Mouse (Mus musculus) lung, embryonic 14.5 days (tissue): ENCODE results near the gene Ube2m. TPM values are rescaled to one million over a fixed set of nuclear protein-coding genes. Genes with fewer than 3 reads are reported as not detected.

ENCODE experiments used
- ATAC-seq: fragments of 200-750 bp; cut with Nextera tagmentation; 2 replicates; pipeline ENCODE4 v1.8.0; 2017; ENCODE audit warnings: mild to moderate bottlenecking, moderate TSS enrichment, moderate library complexity; ENCODE audit not compliant: insufficient read depth
- DNase-seq: peaks from one replicate; pipeline ENCODE4 v3.0.0-alpha.2; 2015
- H3K27ac ChIP-seq: fragments of 300-500 bp; sonication (generic); 2 replicates; pipeline ENCODE4 v1.5.1; 2014; ENCODE audit warnings: low read depth, mild to moderate bottlenecking, moderate library complexity
- H3K27me3 ChIP-seq: fragments of 300-500 bp; sonication (generic); 2 replicates; pipeline ENCODE4 v1.6.1; 2014; ENCODE audit warnings: low read length, control low read depth; ENCODE audit not compliant: insufficient read depth
- H3K36me3 ChIP-seq: fragments of 300-500 bp; sonication (generic); 2 replicates; pipeline ENCODE4 v1.6.1; 2014; ENCODE audit warnings: control low read depth; ENCODE audit not compliant: insufficient read depth
- H3K4me1 ChIP-seq: fragments of 300-500 bp; sonication (generic); 2 replicates; pipeline ENCODE4 v1.6.1; 2014; ENCODE audit warnings: antibody characterized with exemption, control low read depth; ENCODE audit not compliant: insufficient read depth
- H3K4me2 ChIP-seq: fragments of 300-500 bp; sonication (generic); 2 replicates; pipeline ENCODE4 v1.6.1; 2014; ENCODE audit warnings: mild to moderate bottlenecking
- H3K4me3 ChIP-seq: fragments of 300-500 bp; sonication (generic); 2 replicates; pipeline ENCODE4 v1.5.1; 2014; ENCODE audit warnings: low read depth, low read length
- H3K9ac ChIP-seq: fragments of 300-500 bp; sonication (generic); 2 replicates; pipeline ENCODE4 v1.6.1; 2014
- H3K9me3 ChIP-seq: fragments of 300-500 bp; sonication (generic); 2 replicates; pipeline ENCODE4 v1.6.1; 2016; ENCODE audit warnings: low read depth, low read length, control low read depth
- CTCF ChIP-seq: IDR thresholded peaks from 2 replicates; pipeline ENCODE4 v1.5.1; 2016; ENCODE audit warnings: antibody characterized with exemption, low read depth
- WGBS: fragments of 180-500 bp; shearing (Covaris S2); extraction: QIAGEN DNeasy Blood & Tissue Kit; methylation state at CpG from one replicate; pipeline ENCODE4 v1.1.7; 2014; 5-methylcytosine and 5-hydroxymethylcytosine counted together
- polyA plus RNA-seq: library from polyadenylated mRNA; unstranded; fragments of >200 nt; fragmentation: Nextera tagmentation; extraction: Ambion mirVana; gene quantifications from 2 replicates; pipeline ENCODE4 v1.2.1, GENCODE M21; 2014

Ube2m gene
- polyA plus RNA-seq, 1 experiment from 2014 or later: 168 TPM

DNA sequence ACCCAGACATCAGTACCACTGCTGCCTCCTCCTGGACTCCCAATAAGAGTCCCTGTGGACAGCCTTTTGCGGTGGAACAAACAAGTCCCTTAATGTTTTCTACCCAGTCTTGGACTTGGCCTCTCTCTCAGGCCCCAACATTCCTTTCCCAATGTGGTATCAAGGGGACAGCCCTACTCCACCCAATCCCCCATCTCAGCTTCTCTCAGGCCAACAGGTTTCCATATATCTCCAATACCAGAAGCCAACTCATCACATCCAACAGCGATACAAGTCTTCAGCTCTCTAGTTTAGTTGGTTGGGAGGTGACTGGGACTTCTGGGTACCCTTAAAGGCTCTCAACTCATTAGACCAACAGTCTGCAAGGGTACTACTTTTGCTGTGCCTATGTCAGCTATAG is 15.4 kb upstream of the Ube2m start:
- Histone ChIP-seq H3K4me2 (peak overlapping the region; percentile 57), H3K9ac (peak overlapping the region; percentile 60; the same call in 1 of the 2 replicates)

DNA sequence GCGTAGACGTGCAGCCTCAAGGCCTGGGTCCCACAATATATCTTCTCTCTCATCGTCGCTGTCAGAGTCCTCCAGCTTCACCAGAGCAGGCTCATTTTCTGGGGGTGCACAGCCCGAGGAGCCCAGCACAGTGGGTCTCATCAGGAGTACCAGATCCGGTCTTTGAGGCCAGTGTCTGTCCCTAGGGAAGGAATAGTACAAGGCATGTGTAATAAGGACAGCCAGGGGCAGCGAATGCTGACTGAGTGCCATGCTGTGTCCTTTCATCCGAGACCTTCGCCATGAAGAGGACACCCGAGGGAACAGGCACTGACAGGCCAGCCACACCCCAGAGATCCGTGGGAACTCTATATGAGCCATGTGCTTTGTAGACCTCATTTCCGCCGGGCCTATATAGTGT is 14.9 kb upstream of the Ube2m start:
- DNase-seq (no peak), ATAC-seq (no peak)
- TF ChIP-seq CTCF: no peak
- H3K27ac ChIP-seq: no peak overlapping the region
- WGBS: 89% methylated on average over 13 of the region's 13 CpGs
- no peak overlapping the region for H3K9ac ChIP-seq
- no peaks in the 10 kb centered on the region for H3K4me1 ChIP-seq
- H3K36me3 ChIP-seq: no peaks in the 10 kb centered on the region
- H3K4me3 ChIP-seq: no peak overlapping the region
- no peaks in the 10 kb centered on the region for H3K9me3 ChIP-seq
- no peak overlapping the region for H3K4me2 ChIP-seq
- no peaks in the 10 kb centered on the region for H3K27me3 ChIP-seq

More for the DNA sequence above, 15.4 kb upstream of the Ube2m start:
- no peaks in the 10 kb centered on the region for H3K9me3 ChIP-seq
- no peaks in the 10 kb centered on the region for H3K36me3 ChIP-seq
- no peak for TF ChIP-seq CTCF
- H3K27me3 ChIP-seq: no peaks in the 10 kb centered on the region
- DNase-seq (no peak), ATAC-seq (no peak)
- peak overlapping the region; percentile 54 for H3K4me3 ChIP-seq
- H3K27ac ChIP-seq: no peak overlapping the region
- no peaks in the 10 kb centered on the region for H3K4me1 ChIP-seq
- 83% methylated on average over 2 of the region's 2 CpGs for WGBS

DNA sequence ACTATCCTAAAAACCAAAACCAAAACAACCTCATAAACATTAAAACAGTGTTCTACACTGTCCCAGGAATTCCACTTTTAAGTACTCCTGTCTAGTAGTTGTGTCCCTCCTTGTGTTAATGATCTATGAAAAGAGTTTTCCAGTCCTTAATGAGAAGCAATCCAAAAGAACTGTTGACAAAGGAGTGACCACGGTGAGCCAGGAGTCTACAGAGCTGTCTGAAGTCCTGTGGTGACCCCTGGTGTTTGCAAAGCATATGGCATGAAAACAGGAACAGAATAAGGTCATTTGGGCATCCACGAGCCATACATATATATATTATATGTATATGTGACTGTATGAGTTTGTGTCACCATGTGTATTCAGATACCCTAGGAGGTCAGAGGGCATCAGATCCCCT is 8.0 kb upstream of the Ube2m start:
- H3K27me3 ChIP-seq: peaks cover 30% of the 10 kb centered on the region
- WGBS: 2% methylated on average over 2 of the region's 2 CpGs
- peak; percentile 88 for DNase-seq
- no peaks in the 10 kb centered on the region for H3K4me1 ChIP-seq
- no peak overlapping the region for H3K4me3 ChIP-seq
- TF ChIP-seq CTCF: peak; percentile 82
- H3K9me3 ChIP-seq: no peaks in the 10 kb centered on the region; the same call in 1 of the 2 replicates
- peak; percentile 58; the same call in 1 of the 2 replicates for ATAC-seq
- H3K4me2 ChIP-seq: no peak overlapping the region
- no peak overlapping the region for H3K9ac ChIP-seq
- no peak overlapping the region for H3K27ac ChIP-seq
- no peaks in the 10 kb centered on the region for H3K36me3 ChIP-seq

DNA sequence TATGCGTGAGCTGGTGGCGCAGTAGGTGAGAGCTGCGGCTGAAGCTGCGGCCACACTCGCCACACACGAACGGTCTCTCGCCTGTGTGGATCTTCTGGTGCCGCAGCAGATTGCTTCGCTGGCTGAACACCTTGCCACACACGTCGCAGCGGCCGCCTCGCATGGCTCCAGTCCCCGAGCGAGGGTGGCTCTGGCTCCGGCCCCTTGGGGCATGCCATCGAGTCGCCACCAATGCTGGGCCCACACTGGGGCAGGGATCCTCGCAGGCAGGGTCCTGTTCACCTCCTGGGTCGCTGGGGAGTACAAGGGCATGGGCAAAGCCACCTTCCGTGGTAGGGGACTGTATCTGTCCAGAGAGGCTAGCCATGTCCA is 6.2 kb upstream of the Ube2m start:
- peak overlapping the region; percentile 49 for H3K4me3 ChIP-seq
- H3K27ac ChIP-seq: no peak overlapping the region
- TF ChIP-seq CTCF: no peak
- no peaks in the 10 kb centered on the region for H3K36me3 ChIP-seq
- DNase-seq: no peak
- H3K4me2 ChIP-seq: peak overlapping the region; percentile 91
- no peaks in the 10 kb centered on the region for H3K4me1 ChIP-seq
- no peaks in the 10 kb centered on the region; the same call in 1 of the 2 replicates for H3K9me3 ChIP-seq
- peak; percentile 12; the same call in 1 of the 2 replicates for ATAC-seq
- peak overlapping the region; percentile 53 for H3K9ac ChIP-seq
- peaks cover 30% of the 10 kb centered on the region for H3K27me3 ChIP-seq
- WGBS: 4% methylated on average over 23 of the region's 23 CpGs

DNA sequence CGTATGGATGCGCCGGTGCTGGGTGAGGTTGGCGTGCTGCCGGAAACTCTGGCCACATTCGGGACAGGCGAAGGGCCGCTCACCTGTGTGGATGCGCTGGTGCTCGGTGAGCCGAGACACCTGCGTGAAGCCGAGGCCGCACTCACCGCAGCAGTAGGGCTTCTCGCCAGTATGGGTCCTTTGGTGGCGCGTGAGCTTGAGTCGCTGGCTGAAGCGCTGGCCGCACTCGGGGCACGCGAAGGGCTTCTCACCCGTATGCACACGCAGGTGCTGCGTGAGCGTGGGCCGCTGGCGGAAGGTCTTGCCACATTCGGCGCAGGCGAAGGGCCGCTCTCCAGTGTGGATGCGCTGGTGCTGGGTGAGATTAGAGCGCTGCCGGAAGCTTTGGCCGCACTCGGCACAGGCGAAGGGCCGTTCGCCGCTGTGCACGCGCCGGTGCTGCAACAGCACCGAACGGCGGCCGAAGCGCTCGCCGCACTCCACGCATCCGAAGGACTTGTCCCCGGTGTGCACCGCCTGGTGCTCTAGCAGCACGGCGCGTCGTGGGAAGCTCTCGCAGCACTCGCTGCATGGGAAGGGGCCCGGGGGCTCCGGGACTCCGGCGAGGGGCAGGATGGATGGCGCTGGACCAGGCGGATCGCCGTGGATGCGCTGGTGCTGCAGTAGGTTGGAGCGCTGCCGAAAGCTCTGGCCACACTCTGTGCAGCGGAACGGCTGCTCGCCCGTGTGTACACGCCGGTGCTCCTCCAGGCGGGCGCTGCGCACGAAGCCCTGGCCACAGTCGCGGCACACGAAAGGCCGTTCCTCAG is 5.6 kb upstream of the Ube2m start:
- peak; percentile 65 for DNase-seq
- H3K36me3 ChIP-seq: no peaks in the 10 kb centered on the region
- 5% methylated on average over 88 of the region's 88 CpGs for WGBS
- no peak for TF ChIP-seq CTCF
- no peak overlapping the region for H3K27ac ChIP-seq
- H3K27me3 ChIP-seq: peaks cover 30% of the 10 kb centered on the region
- peak; percentile 39 for ATAC-seq
- H3K4me3 ChIP-seq: peak overlapping the region; percentile 49
- H3K9me3 ChIP-seq: no peaks in the 10 kb centered on the region; the same call in 1 of the 2 replicates
- H3K4me2 ChIP-seq: peak overlapping the region; percentile 91
- peak overlapping the region; percentile 53 for H3K9ac ChIP-seq
- H3K4me1 ChIP-seq: no peaks in the 10 kb centered on the region

DNA sequence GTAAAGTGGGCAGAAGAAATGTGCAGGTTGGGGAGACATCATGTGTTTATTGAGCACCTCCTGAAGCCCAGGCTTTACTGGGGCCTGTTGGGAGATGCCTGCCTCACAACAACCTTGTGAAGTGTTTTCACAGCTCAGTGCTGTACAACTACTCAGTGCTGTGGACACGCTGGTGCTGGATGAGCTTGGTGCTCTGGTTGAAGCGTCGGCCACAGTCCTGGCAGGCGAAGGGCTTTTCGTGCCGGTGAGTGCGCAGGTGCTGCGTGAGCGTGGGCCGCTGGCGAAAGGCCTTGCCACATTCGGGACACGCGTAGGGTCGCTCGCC is 5.0 kb upstream of the Ube2m start:
- H3K4me1 ChIP-seq: no peaks in the 10 kb centered on the region

DNA sequence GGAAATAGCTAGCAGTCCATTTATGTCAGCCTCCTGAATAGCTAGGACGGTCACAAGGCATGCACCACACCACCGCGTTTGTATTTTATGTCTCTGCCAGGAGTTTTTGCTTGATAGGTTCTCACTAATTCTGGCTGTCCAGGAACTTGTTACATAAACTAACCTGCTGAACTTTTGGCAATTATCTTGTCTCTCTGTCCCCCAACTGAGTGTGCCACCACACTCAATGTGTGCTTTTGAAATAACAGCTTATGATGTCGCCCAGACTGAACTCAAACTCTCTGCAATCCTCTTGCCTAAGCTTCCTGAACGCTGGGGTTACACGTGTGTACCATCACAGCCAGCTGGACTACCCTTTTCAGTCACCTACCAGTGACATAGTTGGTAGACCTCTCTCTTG is 4.4 kb upstream of the Ube2m start:
- H3K9me3 ChIP-seq: no peaks in the 10 kb centered on the region; the same call in 1 of the 2 replicates
- H3K4me3 ChIP-seq: no peak overlapping the region
- WGBS: 68% methylated on average over 6 of the region's 6 CpGs
- no peak for TF ChIP-seq CTCF
- DNase-seq (no peak), ATAC-seq (no peak)
- no peaks in the 10 kb centered on the region for H3K36me3 ChIP-seq
- H3K27me3 ChIP-seq: peaks cover 30% of the 10 kb centered on the region
- H3K27ac ChIP-seq: no peak overlapping the region
- no peak overlapping the region for H3K9ac ChIP-seq
- H3K4me2 ChIP-seq: no peak overlapping the region
- no peaks in the 10 kb centered on the region for H3K4me1 ChIP-seq

More for the DNA sequence above, 5.0 kb upstream of the Ube2m start:
- WGBS: 37% methylated on average over 16 of the region's 16 CpGs
- H3K9me3 ChIP-seq: no peaks in the 10 kb centered on the region; the same call in 1 of the 2 replicates
- DNase-seq (no peak), ATAC-seq (no peak)
- no peak overlapping the region for H3K9ac ChIP-seq
- no peaks in the 10 kb centered on the region for H3K36me3 ChIP-seq
- H3K27ac ChIP-seq: no peak overlapping the region
- H3K4me2 ChIP-seq: peak overlapping the region; percentile 91
- H3K27me3 ChIP-seq: peaks cover 30% of the 10 kb centered on the region
- no peak for TF ChIP-seq CTCF
- peak overlapping the region; percentile 49 for H3K4me3 ChIP-seq
